Comparison of ENCODE assay signal across 8 mouse cellular contexts in genomic region chr11:5065056-5065821, GRCm38 (mm10). TPM values are rescaled to one million over a fixed set of nuclear protein-coding genes. Genes with fewer than 3 reads are reported as not detected.
DNase-seq lines count a peak whose midpoint lies in the region; ATAC-seq and TF ChIP-seq lines count a peak whose summit lies in the region.

Gas2l1 (minus strand) TSS chr11:5065327.

- peak within 1 kb of the TSS; percentile 80 to 82 for H3K4me3 ChIP-seq in ES-E14 (ENCODE audit: insufficient read depth in 1 of 2, low read depth in 1 of 2, low read length in 2 of 2, poor library complexity in 1 of 2, severe bottlenecking in 1 of 2)
- peak within 1 kb of the TSS; percentile 55 for H3K4me3 ChIP-seq in forebrain, embryonic 11.5 days (ENCODE audit: low read depth, low read length)
- peak within 1 kb of the TSS; percentile 69 for H3K4me3 ChIP-seq in heart, embryonic 15.5 days
- peak within 1 kb of the TSS; percentile 82 for H3K4me3 ChIP-seq in olfactory bulb, adult 2 months (ENCODE audit: insufficient read depth, low read depth, low read length)

- H3K9me3 ChIP-seq in ES-E14 (ENCODE audit: control insufficient read depth, insufficient read depth, low read depth, low read length), result no peaks in the 10 kb centered on the region
- H3K9me3 ChIP-seq in forebrain, embryonic 11.5 days (ENCODE audit: control insufficient read depth, low read length), result no peaks in the 10 kb centered on the region
- H3K9me3 ChIP-seq in heart, embryonic 15.5 days (replicated peaks), result no peaks in the 10 kb centered on the region

- H3K27me3 ChIP-seq in forebrain, embryonic 11.5 days (ENCODE audit: control insufficient read depth, insufficient read depth, low read length), result peaks cover 43% of the 10 kb centered on the region
- H3K27me3 ChIP-seq in heart, embryonic 15.5 days, result peaks cover 32% of the 10 kb centered on the region

- peak; percentile 55; the same call in 1 of the 2 replicates for TF ChIP-seq CTCF in olfactory bulb, adult 2 months (IDR thresholded peaks at IDR 0.05; ENCODE audit: insufficient read depth, low read depth, low read length)

- under 1% methylated on average over 48 of the region's 50 CpGs for WGBS in forebrain, embryonic 11.5 days
- under 1% methylated on average over 50 of the region's 50 CpGs for WGBS in heart, embryonic 15.5 days
- under 1% methylated on average over 50 of the region's 50 CpGs for WGBS in olfactory bulb, adult 2 months

- H3K4me2 ChIP-seq in forebrain, embryonic 11.5 days (ENCODE audit: low read depth, low read length, severe bottlenecking), result peak within 1 kb of the TSS; percentile 82
- H3K4me2 ChIP-seq in heart, embryonic 15.5 days, result peak within 1 kb of the TSS; percentile 95

- in situ Hi-C loops in ES-E14 (cut with MboI; ENCODE audit: low sequenced_read_pairs in 2 of 2, unreplicated experiment in 2 of 2), result no loop called here

- ATAC-seq in forebrain, embryonic 11.5 days (replicated peaks; ENCODE audit: low FRiP score), result peak; percentile 83
- ATAC-seq in heart, embryonic 15.5 days (replicated peaks; ENCODE audit: insufficient number of reproducible peaks, insufficient read depth, low FRiP score, low read depth), result peak; percentile 87

- DNase-seq in ES-E14 (ENCODE audit: low read depth, low spot score), result peak; percentile 90
- DNase-seq in c-Kit-positive CD71-positive TER-119-negative erythroid progenitor cells, embryonic 14.5 days (ENCODE audit: low read depth), result peak; percentile 77
- peak; percentile 93 for DNase-seq in forebrain, embryonic 11.5 days (ENCODE audit: low spot score)
- peak; percentile 94 to 95 for DNase-seq in kidney, postnatal 25 days
- peak; percentile 90 to 92 for DNase-seq in lung, adult 18-20 months
- peak; percentile 30 to 43 for DNase-seq in thymus, adult 18-20 months

- TF ChIP-seq POLR2A in olfactory bulb, adult 2 months (IDR thresholded peaks at IDR 0.05; ENCODE audit: insufficient read depth, low read depth, low read length), result peak; percentile 36; the same call in 1 of the 2 replicates

- peaks cover 2 to 26% of the 10 kb centered on the region in 2 experiments; a peak in 3 of 4 replicates for H3K4me1 ChIP-seq in ES-E14 (ENCODE audit: control insufficient read depth in 2 of 2, insufficient read depth in 2 of 2, low read length in 2 of 2, poor library complexity in 1 of 2)
- H3K4me1 ChIP-seq in forebrain, embryonic 11.5 days (replicated peaks; ENCODE audit: control insufficient read depth, insufficient read depth, low read length), result peaks cover 26% of the 10 kb centered on the region
- peaks cover 42% of the 10 kb centered on the region for H3K4me1 ChIP-seq in heart, embryonic 15.5 days (replicated peaks)
- peaks cover 39% of the 10 kb centered on the region for H3K4me1 ChIP-seq in olfactory bulb, adult 2 months (ENCODE audit: control insufficient read depth, insufficient read depth, low read length)

- no peak within 1 kb of the TSS for H3K27ac ChIP-seq in ES-E14 (ENCODE audit: insufficient read depth, low read depth, low read length, poor library complexity, severe bottlenecking)
- 0 out of 2 replicates have a peak within 1 kb of the TSS, but pooled peaks have one; percentile 4 for H3K27ac ChIP-seq in forebrain, embryonic 11.5 days (ENCODE audit: low read depth, low read length)
- peak within 1 kb of the TSS; percentile 47 for H3K27ac ChIP-seq in heart, embryonic 15.5 days
- H3K27ac ChIP-seq in olfactory bulb, adult 2 months (ENCODE audit: insufficient read depth, low read depth, low read length), result peak within 1 kb of the TSS; percentile 35

- H3K9ac ChIP-seq in ES-E14 (ENCODE audit: insufficient read depth, low read depth, low read length, poor library complexity, severe bottlenecking), result peak within 1 kb of the TSS; percentile 87
- peak within 1 kb of the TSS; percentile 51 for H3K9ac ChIP-seq in forebrain, embryonic 11.5 days (ENCODE audit: low read length)
- H3K9ac ChIP-seq in heart, embryonic 15.5 days, result peak within 1 kb of the TSS; percentile 74

- peaks cover 34% of the 10 kb centered on the region for H3K36me3 ChIP-seq in ES-E14 (ENCODE audit: control insufficient read depth, insufficient read depth, low read length, poor library complexity, severe bottlenecking)
- peaks cover 13% of the 10 kb centered on the region for H3K36me3 ChIP-seq in forebrain, embryonic 11.5 days (ENCODE audit: control insufficient read depth, insufficient read depth, low read length)
- peaks cover 24% of the 10 kb centered on the region for H3K36me3 ChIP-seq in heart, embryonic 15.5 days

TF ChIP-seq in ES-E14, 5 proteins besides CTCF, POLR2A, EP300 and RAD21:
- TF ChIP-seq MAFK (IDR thresholded peaks at IDR 0.05; ENCODE audit: insufficient read depth, low read depth, low read length) (no peak), HCFC1 (IDR thresholded peaks at IDR 0.05; ENCODE audit: borderline replicate concordance, insufficient read depth, low read length) (0 out of 2 replicates have a peak, but pooled peaks have one; percentile 13), ZNF384 (IDR thresholded peaks at IDR 0.05; ENCODE audit: low read depth, low read length) (no peak)

RNA-seq across cellular contexts. Expression of gene Gas2l1, which starts in this region (rescaled TPM):
- 32.7 and 40.9 TPM in 2 replicates for total RNA-seq in ES-E14 (2012; rRNA removed)
- polyA plus RNA-seq in forebrain, embryonic 11.5 days (2014; fragmentation: Nextera tagmentation; extraction: Ambion mirVana), result 36.3 and 39.7 TPM in 2 replicates
- 19.4 and 28.2 TPM in 2 replicates for polyA plus RNA-seq in heart, embryonic 15.5 days (2015; fragmentation: Nextera tagmentation; extraction: Ambion mirVana)
- not detected in 2 replicates for polyA plus RNA-seq in olfactory bulb, adult 2 months (2012; ENCODE audit: insufficient read depth, insufficient read length, low replicate concordance, missing spikeins)

Comparison
In these comparisons a context has a peak if more than half of its experiments do, and no peak if none do; other contexts are left out.
1. DNase-seq: peak in every context shown above with its lines; median percentile 94 in kidney, postnatal 25 days; 93 in forebrain, embryonic 11.5 days; 91 in lung, adult 18-20 months; 90 in ES-E14; 77 in c-Kit-positive CD71-positive TER-119-negative erythroid progenitor cells, embryonic 14.5 days; 36 in thymus, adult 18-20 months.